Mouse (Mus musculus) retina, adult 2 months (tissue): Measurements from ENCODE around the gene Zfp420.
"Not testable (repeated sequence)": the region's sequence is repeated elsewhere in the genome, so short reads cannot be mapped to it uniquely, and the experiment has no call there.

Source experiments
- DNase-seq: peaks from one replicate; pipeline ENCODE4 v3.0.0-alpha.2; 2012; ENCODE audit warnings: low read depth, low spot score

Gene Zfp420

GRCm38 (mm10) chr7:29859532-29860517, at the start of gene Zfp420:
Zfp420 (plus strand) TSS chr7:29859979.
- DNase-seq: peak; percentile 84

GRCm38 (mm10) chr7:29812244-29812643, 47.5 kb upstream of the Zfp420 start:
- DNase-seq: no peak

- DNase-seq: no peak
Measured at GRCm38 (mm10) chr7:29814381-29814780, 45.4 kb upstream of the Zfp420 start.

- DNase-seq: no peak
Measured at GRCm38 (mm10) chr7:29815061-29815784, 44.6 kb upstream of the Zfp420 start.

DNA sequence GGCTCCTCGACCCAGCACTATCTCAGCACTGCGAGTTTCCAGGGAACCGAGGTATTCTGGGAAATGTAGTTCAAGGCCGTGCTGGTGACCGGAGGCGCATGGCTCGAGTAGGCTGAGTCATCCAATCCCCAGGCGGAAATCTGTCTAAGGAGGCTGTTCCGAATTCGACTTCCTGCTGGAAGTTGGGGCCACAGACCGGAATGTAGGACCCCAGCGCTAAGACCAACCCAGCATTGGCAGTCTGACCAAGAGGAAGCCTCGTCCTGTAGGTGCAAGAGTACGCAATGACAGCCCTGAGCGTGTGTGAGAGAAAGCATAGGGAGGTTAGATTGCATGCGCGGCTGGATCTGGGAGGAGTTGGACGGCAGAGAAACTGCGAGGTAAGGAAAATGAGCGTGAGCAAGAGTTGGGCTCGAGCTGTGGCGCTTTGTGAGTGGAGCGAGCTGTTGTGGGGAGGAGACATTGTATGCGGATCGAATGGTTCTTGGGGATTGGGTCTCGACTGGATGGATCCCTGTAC, 43.8 kb upstream of the Zfp420 start, which contains the start of gene Zfp790:
Gene Zfp790, plus strand, starts transcription at position 205 of the 520 bp plus-strand sequence.
- peak; percentile 81 for DNase-seq

GRCm38 (mm10) chr7:29818619-29819254, 41.0 kb upstream of the Zfp420 start:
- peak; percentile 75 for DNase-seq

GRCm38 (mm10) chr7:29828001-29828400, 31.8 kb upstream of the Zfp420 start:
- no peak for DNase-seq

DNA sequence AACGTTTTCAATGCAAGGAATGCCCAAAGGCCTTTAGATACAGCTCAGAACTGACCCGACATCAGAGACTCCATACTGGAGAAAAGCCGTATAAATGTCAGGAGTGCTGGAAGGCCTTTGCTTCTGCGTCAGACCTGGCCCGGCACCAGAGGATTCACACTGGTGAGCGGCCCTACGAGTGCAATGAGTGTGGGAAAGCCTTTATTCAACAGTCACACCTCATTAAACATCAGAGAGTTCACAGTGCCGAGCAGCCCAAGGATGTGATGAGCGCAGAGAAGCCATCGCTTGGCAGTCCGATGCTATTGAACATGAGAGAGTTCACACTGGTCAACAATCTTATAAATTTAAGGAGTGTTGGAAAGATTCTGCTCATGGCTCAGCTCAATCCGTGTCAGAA, 30.0 kb upstream of the Zfp420 start:
- no peak for DNase-seq

DNA sequence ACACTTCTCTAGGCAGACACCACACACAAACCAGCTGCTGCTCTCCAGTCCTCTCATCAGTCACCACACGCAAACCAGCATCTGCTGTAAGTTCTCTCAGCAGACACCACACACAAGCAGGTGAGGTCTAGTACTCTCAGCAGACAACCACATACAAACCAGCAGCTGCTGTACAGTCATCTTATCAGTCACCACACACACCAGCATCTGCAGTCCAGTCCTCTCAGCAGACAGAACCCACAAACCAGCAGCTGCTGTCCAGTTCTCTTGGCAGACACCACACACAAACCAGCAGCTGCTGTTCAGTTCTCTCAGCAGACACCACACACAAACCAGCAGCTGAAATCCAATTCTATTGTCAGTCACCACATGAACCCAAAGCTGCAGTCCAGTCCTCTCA, 23.0 kb upstream of the Zfp420 start:
- DNase-seq: no peak

- no peak for DNase-seq
Measured at GRCm38 (mm10) chr7:29839256-29839655, 20.5 kb upstream of the Zfp420 start.

GRCm38 (mm10) chr7:29842105-29842504, 17.7 kb upstream of the Zfp420 start:
- no peak for DNase-seq

DNA sequence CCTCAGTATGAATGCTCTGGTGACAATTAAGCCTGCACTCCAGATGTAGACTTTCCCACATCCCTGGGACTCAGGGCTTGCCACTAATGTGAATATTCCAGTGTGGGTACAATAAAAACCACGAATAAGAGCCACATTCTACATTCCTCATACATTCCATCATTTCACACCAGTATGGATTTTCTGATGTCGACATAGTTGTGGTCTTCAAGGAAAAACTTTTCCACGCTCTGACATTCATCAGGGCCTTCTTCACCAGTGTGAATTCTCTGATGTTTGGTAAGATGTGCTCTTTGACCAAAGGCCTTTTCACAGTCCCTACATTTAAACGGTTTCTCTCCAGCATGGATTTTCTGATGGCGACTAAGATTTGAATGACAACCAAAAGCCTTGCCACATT, 15.2 kb upstream of the Zfp420 start:
- DNase-seq: no peak

DNA sequence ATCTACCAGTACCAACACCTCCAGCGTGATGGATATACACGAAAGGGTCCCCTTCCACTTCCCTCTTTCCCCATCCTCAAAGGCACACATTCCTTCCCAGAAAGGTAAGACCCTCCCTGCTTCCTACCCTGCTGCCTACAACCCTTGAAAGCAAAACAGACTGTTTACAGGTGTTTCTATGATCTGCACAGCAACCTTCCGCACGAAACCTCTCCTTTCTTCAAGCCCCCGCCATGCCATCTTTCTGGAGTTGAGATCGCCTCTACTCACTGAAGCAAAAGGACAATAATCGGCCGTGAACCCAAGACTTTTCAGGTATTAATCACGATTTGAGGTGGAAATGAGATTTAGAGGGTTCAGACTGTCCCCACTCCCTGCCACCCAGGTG, 7.0 kb upstream of the Zfp420 start:
- DNase-seq: no peak

GRCm38 (mm10) chr7:29853219-29853842, 6.4 kb upstream of the Zfp420 start, which contains the start of gene Zfp940:
Zfp940 (minus strand) TSS chr7:29853669.
- DNase-seq: peak; percentile 69

DNA sequence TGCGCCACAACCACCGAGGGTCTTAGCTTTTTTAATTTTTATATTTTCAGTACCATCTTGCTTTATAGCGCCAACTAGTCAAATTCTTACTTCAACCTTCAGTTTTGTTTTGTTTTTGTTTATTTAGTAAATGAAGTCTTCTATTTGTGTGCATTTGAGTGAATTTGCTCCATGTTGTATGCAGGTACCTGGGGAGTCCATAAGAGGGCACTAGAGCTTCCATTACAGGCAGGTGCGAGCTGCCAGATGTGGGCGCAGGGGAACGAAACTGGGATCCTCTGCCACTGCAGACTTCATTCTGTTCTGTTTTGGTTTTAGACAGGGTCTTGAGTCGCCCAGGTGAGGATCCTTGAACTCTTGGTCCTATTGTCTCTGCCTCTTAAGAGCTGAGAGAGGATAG, 1.9 kb downstream of the Zfp420 start:
- DNase-seq: no peak

DNA sequence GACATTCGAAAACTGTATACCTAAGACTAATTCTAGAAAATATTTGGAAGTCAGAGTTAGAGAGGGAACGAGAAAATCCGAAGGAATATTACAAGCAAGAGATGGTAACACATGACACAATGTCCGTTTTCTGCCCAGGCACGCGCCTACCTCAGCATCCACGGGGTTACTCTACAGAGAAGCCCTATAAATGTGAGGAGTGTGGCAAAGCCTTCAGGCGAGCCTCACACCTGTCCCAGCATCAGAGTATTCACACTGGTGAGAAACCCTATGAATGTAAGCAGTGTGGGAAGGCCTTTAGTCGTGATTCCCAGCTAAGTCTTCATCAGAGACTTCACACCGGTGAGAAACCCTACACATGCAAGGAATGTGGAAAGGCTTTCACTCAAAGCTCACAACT, 14.5 kb downstream of the Zfp420 start:
- no peak for DNase-seq

GRCm38 (mm10) chr7:29877561-29877960, 17.8 kb downstream of the Zfp420 start:
- not testable (repeated sequence) for DNase-seq

GRCm38 (mm10) chr7:29880056-29880455, 20.3 kb downstream of the Zfp420 start:
- no peak for DNase-seq

DNA sequence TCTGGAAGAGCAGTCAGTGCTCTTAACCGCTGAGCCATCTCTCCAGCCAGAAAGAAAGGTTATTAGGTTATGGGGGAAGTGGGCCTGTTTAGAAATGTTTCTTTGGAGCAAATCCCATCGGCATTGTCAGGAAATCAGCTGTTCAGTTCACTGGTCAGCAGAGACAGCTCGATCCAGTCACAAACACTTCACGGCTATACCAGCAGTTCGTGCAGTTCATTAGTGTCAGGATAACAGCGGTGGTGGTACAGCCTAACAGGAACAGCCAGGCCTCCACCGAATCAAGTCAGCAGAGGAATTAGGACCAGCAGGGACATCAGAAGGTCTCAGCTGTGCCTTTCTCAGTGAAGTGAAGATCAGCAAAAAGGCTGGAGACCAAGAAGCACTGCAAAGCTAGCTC, 21.1 kb downstream of the Zfp420 start:
- DNase-seq: no peak

GRCm38 (mm10) chr7:29890501-29890900, 30.7 kb downstream of the Zfp420 start:
- DNase-seq: no peak

- no peak for DNase-seq
Measured at GRCm38 (mm10) chr7:29892756-29893155, 33.0 kb downstream of the Zfp420 start.
